Mouse (Mus musculus) spleen, postnatal 4 days (tissue): Measurements from ENCODE around the gene Tex19.2.

Experiments used
- DNase-seq, 2 experiments: peaks; one replicate each; pipeline ENCODE4 v3.0.0; 2022; ENCODE audit warnings: low spot score in 2 of 2

The Tex19.2 gene

DNA sequence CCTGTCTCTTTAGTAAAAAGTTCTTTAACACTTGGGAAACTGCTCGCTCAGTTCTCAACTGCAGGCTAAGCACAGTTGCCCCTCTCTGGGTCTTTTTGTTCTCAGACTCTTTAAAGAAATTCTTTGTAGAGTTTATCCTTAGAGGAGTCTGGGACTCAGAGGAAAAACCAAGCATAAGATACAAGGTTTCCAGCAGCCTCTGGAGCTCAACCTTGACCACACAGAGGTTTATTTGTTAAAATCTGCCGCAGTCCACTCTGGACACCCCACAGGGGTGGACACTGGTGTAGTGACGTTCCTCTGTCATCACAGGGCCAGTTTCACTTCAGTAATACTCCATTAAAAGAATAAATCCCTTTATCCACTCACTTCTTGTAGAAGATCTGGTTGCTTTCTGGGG is at the start of gene Tex19.2:
Tex19.2 (minus strand) TSS at position 101 of the 400 bp plus-strand sequence.
- no peak for DNase-seq

DNA sequence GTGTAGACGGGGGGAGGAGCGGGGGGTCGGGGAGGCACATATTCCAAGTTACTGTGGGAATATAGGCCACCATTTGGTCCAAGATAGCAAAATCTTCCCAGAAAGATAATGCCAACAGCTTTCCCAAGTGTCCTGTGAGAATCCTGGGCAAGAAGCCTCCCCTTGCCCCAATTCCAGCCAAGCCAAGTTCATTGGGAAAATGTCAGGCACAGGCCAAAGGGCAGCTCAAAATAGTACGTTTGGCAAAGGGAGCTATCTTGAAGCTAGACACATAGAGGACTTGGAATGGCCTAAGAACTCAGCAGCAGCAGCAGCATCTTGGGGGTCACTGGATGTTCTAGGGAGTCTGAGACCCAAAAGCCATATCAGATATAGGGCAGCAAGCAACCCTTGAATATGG is 45.3 kb upstream of the Tex19.2 start:
- no peak for DNase-seq

DNA sequence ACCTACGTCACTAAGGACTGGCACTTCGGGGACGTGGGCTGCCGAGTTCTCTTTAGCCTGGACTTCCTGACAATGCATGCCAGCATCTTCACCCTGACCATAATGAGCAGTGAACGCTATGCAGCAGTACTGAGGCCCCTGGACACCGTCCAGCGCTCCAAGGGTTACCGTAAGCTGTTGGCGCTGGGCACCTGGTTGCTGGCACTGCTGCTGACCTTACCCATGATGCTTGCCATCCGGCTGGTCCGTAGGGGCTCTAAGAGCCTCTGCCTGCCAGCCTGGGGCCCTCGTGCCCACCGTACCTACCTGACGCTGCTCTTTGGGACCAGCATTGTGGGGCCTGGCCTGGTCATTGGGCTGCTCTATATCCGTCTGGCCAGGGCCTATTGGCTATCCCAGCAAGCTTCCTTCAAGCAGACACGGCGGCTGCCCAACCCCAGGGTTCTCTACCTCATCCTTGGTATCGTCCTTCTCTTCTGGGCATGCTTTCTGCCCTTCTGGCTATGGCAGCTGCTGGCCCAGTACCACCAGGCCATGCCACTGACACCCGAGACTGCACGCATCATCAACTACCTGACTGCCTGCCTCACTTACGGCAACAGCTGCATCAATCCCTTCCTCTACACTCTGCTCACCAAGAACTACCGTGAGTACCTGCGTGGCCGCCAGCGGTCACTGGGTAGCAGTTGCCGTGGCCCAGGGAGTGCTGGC is 42.3 kb upstream of the Tex19.2 start:
- no peak for DNase-seq

DNA sequence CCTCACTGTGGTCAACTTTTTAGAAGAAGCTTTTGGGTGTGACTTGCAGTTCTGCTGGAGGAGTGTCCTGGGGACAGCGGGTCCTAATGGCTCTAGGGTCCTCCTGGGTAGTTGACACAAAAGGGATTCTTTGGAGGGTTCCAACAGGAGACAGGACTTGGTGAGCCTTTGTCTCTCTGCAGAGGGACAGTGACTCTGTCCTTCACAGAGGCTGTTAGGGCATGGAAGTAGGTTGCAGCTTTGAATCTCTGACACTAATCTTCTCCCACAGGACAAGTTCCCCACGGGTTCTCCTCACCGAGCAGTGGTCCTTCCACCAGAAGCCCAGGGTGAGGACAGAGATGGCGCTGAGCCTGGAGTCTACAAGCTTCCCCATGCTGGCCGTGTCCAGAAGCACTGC is 41.5 kb upstream of the Tex19.2 start, which contains the start of gene Uts2r:
Uts2r (plus strand) TSS at position 301 of the 400 bp plus-strand sequence.
- no peak for DNase-seq

DNA sequence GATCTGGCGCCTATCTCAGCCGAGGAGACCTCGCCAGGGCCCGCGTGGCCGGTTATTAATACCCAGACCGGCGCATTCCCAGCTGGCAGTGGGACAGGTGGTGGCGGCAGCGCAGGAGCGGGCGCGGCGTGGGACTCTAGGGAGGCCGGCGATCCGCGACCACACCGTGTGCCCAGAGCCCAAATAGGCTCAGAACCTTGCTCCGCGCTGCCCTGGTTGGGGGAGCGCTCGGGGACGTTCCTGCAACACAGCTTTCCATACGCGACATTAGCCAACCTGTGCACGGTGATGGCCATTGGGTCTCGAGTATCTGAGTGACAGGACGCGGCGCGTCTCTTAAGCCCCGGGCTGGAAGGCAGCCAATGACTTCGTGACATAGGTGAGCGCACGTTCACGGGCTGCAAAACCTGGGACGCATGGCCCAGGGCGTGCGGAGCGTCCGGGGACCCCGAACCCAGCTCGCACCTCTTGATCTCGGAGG is 38.0 kb upstream of the Tex19.2 start:
- DNase-seq, result no peak

DNA sequence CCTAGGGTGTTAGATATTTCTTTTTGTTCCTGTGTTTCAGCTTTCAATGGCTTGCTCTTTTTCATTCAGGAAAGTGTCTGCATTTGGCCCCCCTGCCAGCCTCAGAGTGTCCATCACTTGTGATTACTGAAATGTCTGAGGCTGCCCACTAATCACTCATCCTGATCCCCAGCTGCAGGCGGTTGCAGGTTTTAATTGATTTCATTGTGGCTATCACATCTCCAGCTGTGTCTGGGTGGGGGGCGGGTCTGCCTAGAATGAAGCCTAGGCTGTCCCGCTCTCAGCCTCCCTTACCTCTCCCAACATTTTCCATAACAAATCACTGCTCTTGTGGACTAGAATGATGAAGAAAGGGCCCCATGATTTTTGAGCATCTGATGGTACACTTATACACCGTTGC is 35.7 kb upstream of the Tex19.2 start:
- no peak for DNase-seq

DNA sequence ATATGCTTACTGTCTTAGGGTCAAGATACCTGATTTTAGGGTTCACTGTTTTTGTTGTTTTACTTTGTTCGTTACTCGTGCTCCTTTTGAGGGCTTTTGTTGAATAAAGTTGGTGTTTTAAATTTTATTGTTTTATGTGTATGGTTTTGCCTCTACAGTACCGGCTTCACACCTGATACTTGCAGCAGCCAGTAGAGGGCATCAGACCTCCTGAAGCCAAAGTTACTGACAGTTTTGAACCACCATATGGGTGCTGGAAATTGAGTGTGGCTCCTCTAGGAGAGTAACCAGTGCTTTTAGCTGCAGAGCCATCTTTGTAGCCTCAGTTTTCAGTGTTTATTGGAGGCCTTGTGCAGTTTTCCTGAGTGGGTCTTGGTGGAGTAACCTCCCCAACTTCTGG is 29.7 kb upstream of the Tex19.2 start:
- no peak for DNase-seq

DNA sequence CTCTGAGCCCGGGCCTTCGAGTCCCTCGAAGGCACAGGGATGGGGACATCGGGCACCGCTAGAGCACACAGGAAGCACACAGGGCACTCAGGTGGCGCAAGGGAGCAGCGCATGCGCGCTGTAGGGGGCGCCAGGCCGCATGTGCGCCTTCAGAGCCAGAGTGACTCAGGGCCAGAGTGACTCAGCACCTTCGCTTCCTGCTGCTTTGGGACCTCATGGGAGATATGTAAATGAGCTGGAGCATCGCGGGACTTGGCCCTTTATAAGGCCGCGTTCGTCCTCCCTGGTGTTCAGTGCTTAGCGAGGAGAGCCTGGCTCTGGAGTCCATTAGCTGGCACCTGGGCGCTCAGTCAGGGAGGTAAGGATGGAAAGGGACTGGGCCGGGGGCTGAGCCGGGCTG is 27.4 kb upstream of the Tex19.2 start, which contains the start of gene Tex19.1:
Tex19.1 (plus strand) TSS at position 279 of the 400 bp plus-strand sequence.
- DNase-seq, result no peak

DNA sequence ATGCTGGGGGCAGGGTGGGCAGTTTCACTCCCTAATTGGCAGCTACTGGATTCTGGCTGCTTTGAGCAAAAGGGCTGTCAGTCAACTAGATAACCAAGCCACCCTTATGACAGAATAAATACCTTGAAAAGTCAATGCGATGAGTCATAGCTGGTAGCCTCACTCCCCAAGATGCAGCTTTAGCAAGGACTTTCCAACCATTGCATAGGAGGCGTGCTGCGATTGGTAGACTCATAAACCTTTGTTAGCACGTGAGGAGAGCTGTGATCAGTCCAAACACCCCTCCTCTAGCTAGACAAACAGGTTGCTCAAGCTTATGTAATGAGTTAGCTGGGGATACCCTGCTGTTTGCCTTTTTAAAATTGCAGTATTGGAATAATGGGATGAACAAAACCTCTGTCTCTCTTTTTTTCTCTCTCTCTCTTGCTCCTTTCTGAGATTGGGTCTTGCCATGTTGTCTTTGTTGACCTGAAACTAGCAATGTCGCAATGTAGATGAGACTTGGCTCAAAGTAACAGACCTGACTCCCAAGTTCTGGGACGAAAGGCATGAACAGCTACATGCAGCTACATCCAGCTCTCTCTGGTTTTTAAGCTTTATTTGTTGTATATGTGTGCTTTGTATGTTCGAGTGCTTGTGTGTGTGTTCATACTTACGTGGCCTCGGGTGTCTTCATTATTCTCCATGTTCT is 25.0 kb upstream of the Tex19.2 start:
- no peak for DNase-seq

DNA sequence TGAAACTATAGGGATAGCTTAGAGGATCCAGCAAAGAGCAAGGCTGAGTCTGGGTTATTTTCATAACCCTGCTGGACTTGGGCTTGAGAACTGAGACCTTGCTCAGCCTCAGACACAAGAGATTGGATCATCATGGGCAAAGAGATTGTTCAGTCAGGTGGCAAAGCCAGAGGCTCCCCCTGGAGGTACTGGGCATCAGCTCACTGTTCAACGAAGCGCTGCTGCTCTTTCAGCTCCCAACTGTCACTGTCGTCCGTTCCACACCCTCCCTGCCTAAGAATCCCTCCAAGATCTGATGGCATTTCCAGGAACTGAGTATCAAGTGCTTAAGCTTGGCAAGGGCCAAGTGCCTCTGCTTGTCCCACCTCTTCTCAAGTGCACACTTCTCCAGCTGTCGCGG is 20.3 kb upstream of the Tex19.2 start:
- no peak for DNase-seq

DNA sequence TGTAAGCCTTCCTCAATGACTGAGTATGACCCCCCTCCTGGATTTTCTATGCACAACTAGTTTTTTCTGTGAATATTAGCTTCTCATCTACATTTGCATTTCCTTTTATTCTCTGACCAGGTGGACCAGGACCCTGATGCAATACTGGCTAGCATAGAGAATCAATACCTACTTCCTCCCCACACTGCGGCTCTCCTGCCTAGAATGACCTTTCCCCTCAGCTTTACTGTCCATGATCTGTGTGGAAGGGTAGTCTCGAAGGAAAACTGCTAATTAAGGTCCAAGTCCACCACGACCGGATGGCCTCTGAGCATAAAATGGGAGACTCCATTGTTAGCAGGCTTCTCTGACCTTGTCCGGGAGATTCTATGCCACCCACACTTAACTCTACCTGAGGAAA is 19.2 kb upstream of the Tex19.2 start:
- DNase-seq, result no peak

DNA sequence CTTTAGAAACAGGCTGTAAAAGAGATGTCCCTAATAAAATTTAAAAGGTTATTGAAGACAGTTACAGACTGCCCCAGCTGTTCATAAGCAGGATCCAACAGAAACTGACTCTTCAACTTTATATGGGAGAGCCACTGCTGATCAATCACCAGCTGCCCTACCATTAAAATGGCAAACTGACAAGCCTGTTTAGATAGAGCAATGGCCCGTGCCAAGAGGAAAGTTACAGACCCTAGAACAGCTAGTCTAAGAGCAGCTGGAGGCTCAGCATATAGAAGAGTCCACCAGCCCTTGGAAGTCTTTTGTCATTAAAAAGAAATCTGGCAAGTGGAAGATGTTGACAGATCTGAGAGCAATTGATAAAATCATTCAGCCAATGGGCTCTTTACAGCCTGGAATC is 16.1 kb upstream of the Tex19.2 start:
- DNase-seq, result no peak

DNA sequence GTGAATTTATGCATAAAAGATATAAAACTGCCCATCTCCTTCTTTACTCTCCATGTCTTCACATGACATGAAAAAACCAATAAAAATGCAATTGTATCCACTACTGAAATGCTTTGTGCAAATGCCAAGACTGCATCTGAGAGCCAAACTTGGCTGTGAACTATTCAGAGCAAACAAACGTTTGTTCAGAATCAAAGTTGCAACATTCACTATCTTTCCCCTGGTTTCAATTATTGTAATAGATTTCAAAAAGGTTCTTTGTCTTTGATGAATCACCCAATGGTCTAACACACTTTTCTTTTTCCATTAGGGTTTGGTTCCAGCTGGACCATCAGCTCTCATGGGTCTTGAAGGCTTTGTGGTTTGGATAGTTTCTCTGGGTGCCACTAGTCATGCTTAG is 11.1 kb upstream of the Tex19.2 start:
- DNase-seq, result no peak

DNA sequence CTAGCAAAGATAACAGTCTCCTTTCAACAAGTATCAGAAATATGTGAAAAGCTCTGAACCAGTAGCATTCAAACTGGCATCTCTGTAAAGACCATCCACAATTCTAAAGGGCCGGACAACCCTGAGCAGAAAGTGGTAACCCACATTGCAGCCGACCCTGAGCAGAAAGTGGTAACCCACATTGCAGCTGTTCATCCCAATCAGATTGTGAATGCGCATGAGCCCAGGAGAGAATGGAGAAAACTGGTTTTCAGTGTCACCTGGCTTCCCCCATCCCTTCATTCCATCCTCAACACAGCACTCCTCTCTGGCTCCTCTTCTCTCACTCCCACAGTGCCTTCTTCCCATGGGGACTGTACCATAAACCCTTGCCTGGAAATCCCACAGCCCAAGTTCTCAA is 9.0 kb upstream of the Tex19.2 start:
- no peak for DNase-seq

DNA sequence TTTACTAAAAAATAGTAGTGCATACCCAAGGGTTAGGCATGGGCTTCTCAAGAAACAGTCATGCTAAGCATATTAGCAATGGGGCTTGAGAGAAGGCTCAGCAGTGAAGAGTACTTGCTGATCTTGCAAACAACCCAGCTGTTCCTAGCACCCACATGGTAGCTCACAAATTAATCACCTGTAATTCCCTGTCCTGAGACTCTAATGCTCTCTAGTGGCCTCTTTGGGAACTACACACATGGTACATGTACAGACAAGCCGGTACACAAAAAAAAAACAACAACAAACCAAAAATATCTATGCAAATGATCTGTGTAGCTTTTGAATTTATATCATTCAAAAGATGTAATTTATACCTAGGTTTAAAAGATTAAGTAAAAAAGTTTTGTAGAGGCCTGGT is 7.9 kb upstream of the Tex19.2 start:
- no peak for DNase-seq

DNA sequence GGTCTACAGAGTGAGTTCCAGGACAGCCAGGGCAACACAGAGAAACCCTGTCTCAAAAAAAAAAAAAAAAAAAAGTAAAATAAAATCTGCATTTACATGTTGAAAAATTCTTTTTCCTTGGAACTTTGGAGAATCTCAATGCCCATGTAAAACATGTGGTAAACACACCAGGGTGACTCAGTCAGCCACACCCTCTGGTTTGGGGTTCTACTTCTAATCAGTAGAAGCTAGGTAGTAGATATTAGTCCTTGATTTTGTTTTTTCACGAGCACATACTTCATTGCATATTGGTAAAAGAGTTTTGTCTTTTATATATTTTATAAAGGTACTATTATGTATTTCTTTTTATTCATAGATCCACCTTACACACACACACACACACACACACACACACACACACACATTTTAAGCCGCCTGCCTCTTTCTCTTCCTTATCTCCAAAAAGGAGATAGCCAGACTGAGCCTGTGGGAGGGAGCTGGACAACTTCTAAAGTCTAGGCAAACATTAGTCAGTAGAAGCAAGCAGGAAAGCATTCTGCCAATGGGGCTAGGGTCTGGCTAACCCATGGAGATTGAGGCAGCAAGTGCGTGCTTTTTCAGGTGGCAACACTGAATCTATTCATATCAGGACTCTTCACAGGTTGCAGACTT is 7.2 kb upstream of the Tex19.2 start:
- no peak for DNase-seq

DNA sequence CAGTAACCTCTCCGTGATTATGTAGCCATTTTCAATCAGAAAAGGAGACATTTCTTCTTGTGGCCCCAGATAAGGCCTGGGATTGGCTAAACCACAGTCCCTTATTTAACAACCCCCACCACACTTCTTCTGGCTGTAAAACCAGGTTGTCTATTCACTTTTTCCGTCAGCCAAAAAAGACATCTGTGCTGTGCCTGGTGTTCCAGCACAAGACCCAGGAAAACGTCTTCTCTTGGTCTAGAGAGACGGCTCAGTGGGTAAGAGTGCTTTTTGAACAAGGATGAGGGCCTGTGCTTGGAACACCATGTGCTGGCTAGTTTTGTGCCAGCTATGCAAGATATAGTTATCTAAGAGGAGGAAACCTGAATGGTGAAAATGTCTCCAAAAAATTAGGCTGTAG is 5.0 kb upstream of the Tex19.2 start:
- no peak for DNase-seq

DNA sequence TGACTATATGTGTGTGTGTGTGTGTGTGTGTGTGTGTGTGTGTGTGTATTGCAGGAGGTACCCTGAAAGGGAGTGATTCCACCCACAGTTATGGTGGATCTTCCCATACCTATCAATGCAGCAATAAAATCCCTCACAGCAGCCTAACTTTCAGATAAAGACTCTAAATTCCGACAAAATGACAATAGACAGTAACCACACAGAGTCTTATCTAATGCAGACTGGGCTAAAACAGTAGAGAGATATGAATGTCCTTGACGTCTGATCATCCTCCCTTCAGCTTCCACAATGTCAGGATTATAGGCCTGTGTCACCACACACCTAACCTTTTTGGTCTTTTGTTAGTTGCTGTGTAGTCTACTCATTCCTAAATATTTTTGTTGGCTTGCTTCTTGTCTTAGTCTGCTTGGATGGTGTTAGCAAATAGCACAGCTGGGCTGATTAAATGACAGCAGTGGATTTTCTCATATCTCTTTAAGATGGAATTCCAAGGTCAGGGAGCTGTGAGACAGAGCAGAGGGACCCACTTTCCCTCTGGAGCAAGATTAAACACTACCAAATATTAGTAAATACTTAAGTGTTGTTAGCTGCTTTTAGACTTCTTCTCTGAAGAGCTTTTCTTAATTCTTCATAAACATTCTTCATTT is 3.7 kb upstream of the Tex19.2 start:
- DNase-seq, result no peak

DNA sequence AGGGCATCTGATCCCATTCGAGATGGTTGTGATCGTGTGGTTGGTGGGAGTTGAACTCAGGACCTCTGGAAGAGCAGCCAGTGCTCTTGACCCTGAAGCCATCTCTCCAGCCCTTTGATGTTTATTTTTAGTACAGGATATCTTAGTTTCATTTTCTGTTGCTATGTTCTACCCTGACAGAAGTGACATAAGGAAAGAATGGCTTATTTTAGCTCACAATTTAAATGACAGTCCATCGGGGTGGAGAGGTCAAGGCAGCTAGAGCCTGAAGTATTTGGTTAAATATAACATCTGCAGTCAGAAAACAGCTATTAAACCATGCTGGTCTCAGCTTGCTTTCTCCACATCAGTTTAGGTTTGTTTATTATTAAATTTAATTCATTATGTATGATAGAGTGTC is 2.7 kb upstream of the Tex19.2 start:
- no peak for DNase-seq

DNA sequence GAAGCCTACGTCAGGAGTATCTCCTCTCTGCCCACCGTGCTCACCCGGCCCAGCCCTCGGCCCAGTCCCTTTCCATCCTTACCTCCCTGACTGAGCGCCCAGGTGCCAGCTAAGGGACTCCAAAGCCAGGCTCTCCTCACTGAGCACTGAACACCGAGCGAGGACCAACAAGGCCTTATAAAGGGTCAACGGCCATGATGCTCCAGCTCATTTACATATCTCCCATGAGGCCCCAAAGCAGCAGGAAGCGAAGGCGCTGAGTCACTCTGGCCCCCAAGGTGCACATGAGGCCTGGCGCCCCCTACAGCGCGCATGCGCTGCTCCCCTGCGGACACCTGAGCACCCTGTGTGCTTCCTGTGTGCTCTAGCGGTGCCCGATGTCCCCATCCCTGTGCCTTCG is 371 bp downstream of the Tex19.2 start:
- no peak for DNase-seq

DNA sequence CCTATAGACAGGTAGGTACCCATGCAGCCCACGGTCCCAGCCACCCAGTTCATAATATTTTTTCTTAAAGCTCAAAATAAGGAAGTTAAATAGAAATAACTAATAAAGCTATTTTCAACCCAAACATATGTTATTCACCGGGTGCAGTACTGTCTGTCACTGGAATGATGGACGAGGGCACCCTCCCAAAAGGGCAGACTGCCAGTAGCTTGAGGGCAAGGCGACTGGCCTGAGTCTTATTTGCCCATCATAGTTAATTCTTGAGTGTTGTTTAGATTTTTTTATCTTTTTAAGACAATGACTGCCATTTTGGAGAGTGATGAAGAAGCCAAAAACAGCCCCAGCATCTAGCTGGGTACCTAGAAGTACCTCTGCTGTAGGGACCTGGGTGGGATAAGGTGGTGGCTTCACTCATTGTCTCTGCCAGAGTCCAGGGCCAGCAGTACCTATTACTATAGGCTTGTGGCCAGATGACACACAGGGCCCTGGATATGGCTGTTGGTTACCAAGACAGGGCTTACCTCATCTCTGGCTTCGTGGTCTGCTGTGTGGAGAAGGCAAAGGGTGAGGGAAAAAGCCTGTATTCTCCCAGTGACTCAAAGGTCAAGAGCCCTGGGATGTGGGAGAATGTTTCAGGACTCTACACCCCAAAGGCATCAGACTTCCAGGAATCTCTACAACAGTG is 6.2 kb downstream of the Tex19.2 start:
- DNase-seq, result no peak

DNA sequence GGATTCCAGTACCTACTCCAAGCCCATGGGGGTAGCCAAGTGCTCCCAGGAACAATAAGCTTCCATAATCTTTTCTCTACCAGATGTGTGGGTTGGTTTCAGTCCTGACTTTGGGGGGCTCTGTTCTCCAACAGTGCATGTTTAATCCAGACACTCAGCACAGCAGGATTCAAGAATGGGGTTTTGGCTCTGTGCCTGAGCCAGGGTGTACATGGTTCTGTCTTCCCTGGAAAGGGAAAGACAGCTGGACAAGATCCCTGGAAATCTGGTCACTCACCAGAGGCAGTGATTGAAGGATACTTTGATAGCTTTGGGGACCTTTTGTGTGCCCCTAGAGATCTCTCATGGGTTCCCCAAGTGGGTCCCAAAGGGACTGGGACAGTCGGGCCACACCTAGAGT is 6.9 kb downstream of the Tex19.2 start:
- no peak for DNase-seq
